Mouse (Mus musculus) hindbrain, embryonic 11.5 days (tissue): ENCODE measurements around the gene Sema4d. TPM values are rescaled to one million over a fixed set of nuclear protein-coding genes. Genes with fewer than 3 reads are reported as not detected.

Source experiments
- ATAC-seq: fragments of 200-750 bp; cut with Nextera tagmentation; 2 replicates; pipeline ENCODE4 v1.8.0; 2017; ENCODE audit warnings: mild to moderate bottlenecking, moderate TSS enrichment, moderate library complexity; ENCODE audit not compliant: low FRiP score
- DNase-seq: peaks from one replicate; pipeline ENCODE4 v3.0.0-alpha.2; 2015; ENCODE audit warnings: low spot score
- H3K27ac ChIP-seq: fragments of 300-500 bp; sonication (generic); 2 replicates; pipeline ENCODE4 v1.5.1; 2014; ENCODE audit warnings: mild to moderate bottlenecking, low read depth, low read length
- H3K27me3 ChIP-seq: fragments of 300-500 bp; sonication (generic); 2 replicates; pipeline ENCODE4 v1.6.1; 2014; ENCODE audit warnings: mild to moderate bottlenecking, low read length, moderate library complexity, mixed read lengths; ENCODE audit not compliant: control insufficient read depth, insufficient read depth
- H3K36me3 ChIP-seq: fragments of 300-500 bp; sonication (generic); 2 replicates; pipeline ENCODE4 v1.6.1; 2014; ENCODE audit warnings: mild to moderate bottlenecking, low read length, moderate library complexity, mixed read lengths; ENCODE audit not compliant: control insufficient read depth, insufficient read depth
- H3K4me1 ChIP-seq: fragments of 300-500 bp; sonication (generic); replicated peaks from 2 replicates; pipeline ENCODE4 v1.6.1; 2014; ENCODE audit warnings: low read length, mixed read lengths; ENCODE audit not compliant: control insufficient read depth, insufficient read depth
- H3K4me2 ChIP-seq: fragments of 300-500 bp; sonication (generic); replicated peaks from 2 replicates; pipeline ENCODE4 v1.6.1; 2014; ENCODE audit warnings: mild to moderate bottlenecking, low read depth, low read length
- H3K4me3 ChIP-seq: fragments of 300-500 bp; sonication (generic); 2 replicates; pipeline ENCODE4 v1.5.1; 2014; ENCODE audit warnings: low read depth, low read length
- H3K9ac ChIP-seq: fragments of 300-500 bp; sonication (generic); 2 replicates; pipeline ENCODE4 v1.6.1; 2014; ENCODE audit warnings: low read depth, low read length
- H3K9me3 ChIP-seq: fragments of 300-500 bp; sonication (generic); 2 replicates; pipeline ENCODE4 v1.6.1; 2016; ENCODE audit warnings: low read length; ENCODE audit not compliant: control insufficient read depth
- WGBS: fragments of 180-500 bp; shearing (Covaris S2); extraction: QIAGEN DNeasy Blood & Tissue Kit; methylation state at CpG from one replicate; pipeline ENCODE4 v1.1.7; 2014; 5-methylcytosine and 5-hydroxymethylcytosine counted together
- polyA plus RNA-seq: library from polyadenylated mRNA; unstranded; fragments of >200 nt; fragmentation: Nextera tagmentation; extraction: Ambion mirVana; gene quantifications from 2 replicates; pipeline ENCODE4 v1.2.1, GENCODE M21; 2014

The Sema4d gene
- polyA plus RNA-seq, 1 experiment from 2014 or later = 3.9 TPM

DNA sequence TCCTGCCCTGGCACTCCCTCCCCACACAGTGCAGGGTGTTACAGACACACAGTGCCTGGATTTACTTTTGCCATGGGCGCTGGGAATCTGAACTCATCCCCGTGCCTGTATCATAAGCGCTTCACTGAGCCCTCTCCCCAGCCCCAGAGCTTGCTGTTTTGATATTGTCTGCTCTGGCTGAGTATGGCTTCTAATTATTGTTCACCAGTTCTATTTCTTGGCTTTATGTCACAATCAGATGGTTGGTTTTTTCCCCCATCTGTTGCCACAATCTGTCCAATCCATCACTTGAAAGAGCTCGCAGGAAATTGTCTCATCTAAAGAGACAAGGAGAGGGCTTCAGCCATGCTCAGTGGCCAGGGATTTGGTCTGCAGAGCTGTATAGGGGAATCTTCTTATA lies 12.1 kb upstream of the Sema4d start:
- no peak overlapping the region for H3K27ac ChIP-seq
- no peaks in the 10 kb centered on the region for H3K9me3 ChIP-seq
- no peaks in the 10 kb centered on the region for H3K27me3 ChIP-seq
- H3K4me1 ChIP-seq = no peaks in the 10 kb centered on the region
- no peak overlapping the region for H3K9ac ChIP-seq
- WGBS = 78% methylated on average over 4 of the region's 4 CpGs
- DNase-seq = no peak
- no peak for ATAC-seq
- no peak overlapping the region for H3K4me2 ChIP-seq
- H3K4me3 ChIP-seq = no peak overlapping the region
- no peaks in the 10 kb centered on the region for H3K36me3 ChIP-seq

DNA sequence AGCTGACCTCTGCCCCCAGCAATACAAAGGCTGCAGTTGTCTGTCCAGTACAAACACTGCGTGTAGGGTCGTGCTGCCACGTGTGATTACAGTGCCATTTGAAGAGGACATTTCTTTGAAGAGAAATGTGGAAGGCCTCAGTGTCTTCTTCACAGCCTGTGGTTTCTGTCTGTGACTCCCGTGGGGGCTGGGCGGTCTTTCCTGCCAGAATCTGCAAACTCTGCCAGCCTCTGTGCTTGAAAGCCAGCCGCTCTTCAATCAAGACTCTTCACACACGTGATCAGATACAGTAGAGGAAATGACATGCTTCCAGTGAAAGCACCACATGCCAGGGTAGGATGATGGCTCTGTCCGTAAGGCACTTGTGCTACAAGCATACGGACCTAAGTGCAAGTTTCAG lies 7.4 kb upstream of the Sema4d start:
- Histone ChIP-seq H3K4me1 (no peaks in the 10 kb centered on the region), H3K4me2 (no peak overlapping the region), H3K36me3 (no peaks in the 10 kb centered on the region), H3K9ac (no peak overlapping the region), H3K4me3 (no peak overlapping the region), H3K27me3 (no peaks in the 10 kb centered on the region), H3K27ac (no peak overlapping the region), H3K9me3 (no peaks in the 10 kb centered on the region)
- no peak for ATAC-seq
- DNase-seq = no peak
- WGBS = 56% methylated on average over 9 of the region's 9 CpGs

- no peaks in the 10 kb centered on the region for H3K4me1 ChIP-seq
- 87% methylated on average over 16 of the region's 16 CpGs for WGBS
Observed at GRCm38 (mm10) chr13:51799735-51800522, 6.4 kb upstream of the Sema4d start.

GRCm38 (mm10) chr13:51797899-51798746 lies 4.6 kb upstream of the Sema4d start:
- H3K9me3 ChIP-seq = no peaks in the 10 kb centered on the region
- H3K4me1 ChIP-seq = no peaks in the 10 kb centered on the region
- ATAC-seq = no peak
- WGBS = 72% methylated on average over 8 of the region's 8 CpGs
- H3K4me2 ChIP-seq = no peak overlapping the region
- no peaks in the 10 kb centered on the region; the same call in 1 of the 2 replicates for H3K27me3 ChIP-seq
- no peak overlapping the region for H3K4me3 ChIP-seq
- no peak overlapping the region for H3K9ac ChIP-seq
- no peak for DNase-seq
- H3K36me3 ChIP-seq = no peaks in the 10 kb centered on the region
- no peak overlapping the region for H3K27ac ChIP-seq

More at GRCm38 (mm10) chr13:51799735-51800522, 6.4 kb upstream of the Sema4d start:
- Histone ChIP-seq H3K9ac (no peak overlapping the region), H3K4me3 (no peak overlapping the region), H3K9me3 (no peaks in the 10 kb centered on the region), H3K27ac (no peak overlapping the region), H3K36me3 (no peaks in the 10 kb centered on the region), H3K4me2 (no peak overlapping the region), H3K27me3 (no peaks in the 10 kb centered on the region)
- DNase-seq (no peak), ATAC-seq (no peak)

DNA sequence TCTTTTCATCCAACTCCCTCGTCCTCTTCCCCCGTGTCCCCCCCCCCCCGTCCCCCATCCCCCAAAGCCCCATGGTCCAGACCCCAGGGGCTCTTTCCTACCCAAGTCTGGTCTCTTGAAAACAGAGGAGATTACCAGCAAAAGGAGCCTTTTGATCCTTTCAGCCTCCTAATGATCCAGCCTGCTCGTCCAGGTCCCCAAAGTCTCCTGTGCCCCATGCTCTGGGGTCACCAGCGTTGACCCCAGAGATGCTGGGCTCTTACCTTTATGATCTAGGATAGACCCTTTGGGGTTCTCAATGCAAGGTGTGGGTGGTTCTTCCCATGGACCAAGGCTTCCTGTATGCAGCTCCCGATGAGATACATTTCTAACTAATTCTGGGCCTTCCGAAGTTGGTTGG lies 401 bp upstream of the Sema4d start:
- H3K27ac ChIP-seq = no peak overlapping the region
- H3K9me3 ChIP-seq = no peaks in the 10 kb centered on the region
- 52% methylated on average over 4 of the region's 7 CpGs for WGBS
- peak overlapping the region; percentile 69; the same call in 1 of the 2 replicates for H3K4me3 ChIP-seq
- ATAC-seq = peak; percentile 16; the same call in 1 of the 2 replicates
- H3K36me3 ChIP-seq = no peaks in the 10 kb centered on the region
- H3K4me2 ChIP-seq = peak overlapping the region; percentile 97
- no peak for DNase-seq
- H3K27me3 ChIP-seq = peaks cover 11% of the 10 kb centered on the region
- peaks cover 8% of the 10 kb centered on the region for H3K4me1 ChIP-seq
- H3K9ac ChIP-seq = no peak overlapping the region

DNA sequence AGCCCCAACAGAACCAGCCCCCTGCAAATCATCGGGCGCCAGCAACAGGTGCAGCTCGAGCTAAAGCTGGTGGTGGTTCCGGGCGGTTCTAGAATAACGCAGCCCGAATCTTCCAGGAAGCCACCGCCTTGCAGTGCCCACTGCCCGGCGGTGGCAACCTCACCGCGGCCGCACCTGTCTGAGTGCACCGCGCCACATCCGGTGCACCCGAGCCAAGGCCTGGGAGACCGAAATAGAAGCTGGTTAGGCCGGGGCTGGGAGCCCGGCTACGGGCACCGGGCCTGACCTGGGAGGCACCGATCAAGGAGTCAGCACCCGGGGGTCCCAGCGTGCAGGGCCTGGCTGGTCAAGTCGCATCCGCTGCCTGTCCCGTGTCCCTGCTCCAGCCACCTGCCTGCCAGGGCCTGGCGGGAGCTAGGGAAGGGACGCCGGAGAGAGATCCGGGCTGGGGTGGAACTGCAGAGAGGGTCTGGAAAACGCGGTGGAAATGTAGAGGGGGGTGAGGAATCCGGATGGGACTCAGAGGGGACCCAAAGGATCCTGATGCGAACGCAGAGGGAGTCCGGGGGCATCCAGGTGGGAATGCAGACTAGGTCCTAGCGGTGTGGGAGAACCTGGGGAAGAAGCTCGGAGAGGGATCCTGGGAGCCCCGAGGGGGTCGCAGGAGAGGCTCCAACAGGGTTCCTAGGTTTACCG lies 670 bp downstream of the Sema4d start:
- Histone ChIP-seq H3K27me3 (peaks cover 11% of the 10 kb centered on the region), H3K9me3 (no peaks in the 10 kb centered on the region), H3K4me1 (peaks cover 8% of the 10 kb centered on the region), H3K27ac (no peak overlapping the region), H3K36me3 (no peaks in the 10 kb centered on the region), H3K4me2 (peak overlapping the region; percentile 97), H3K9ac (peak overlapping the region; percentile 73), H3K4me3 (peak overlapping the region; percentile 69)
- WGBS = 4% methylated on average over 43 of the region's 43 CpGs
- peak; percentile 55 for ATAC-seq
- DNase-seq = peak; percentile 64

DNA sequence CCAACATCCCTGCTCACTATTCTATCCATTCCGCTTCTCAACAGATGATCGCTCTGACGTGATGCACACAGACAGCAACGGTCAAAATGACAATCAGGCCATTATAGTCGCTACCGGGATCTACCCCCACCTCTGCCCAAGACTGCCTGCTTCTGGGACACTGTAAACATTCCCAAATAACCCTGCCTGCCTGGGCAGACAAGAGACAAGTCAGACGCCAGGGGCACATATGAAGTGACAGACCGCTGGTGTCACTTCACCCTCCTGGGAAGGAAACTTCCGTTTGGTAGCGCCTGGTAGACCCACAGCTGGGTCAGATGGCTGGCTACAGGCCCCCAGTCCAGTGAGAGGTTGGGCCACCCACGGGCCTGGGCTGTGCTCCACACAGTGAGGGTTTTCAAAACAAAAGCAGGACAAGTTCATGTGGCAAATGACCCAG lies 1.4 kb downstream of the Sema4d start:
- ATAC-seq = no peak
- WGBS = 26% methylated on average over 11 of the region's 11 CpGs
- H3K4me1 ChIP-seq = peaks cover 8% of the 10 kb centered on the region
- peak overlapping the region; percentile 69 for H3K4me3 ChIP-seq
- no peak for DNase-seq
- H3K9ac ChIP-seq = no peak overlapping the region; the same call in 1 of the 2 replicates
- H3K27me3 ChIP-seq = peaks cover 11% of the 10 kb centered on the region
- H3K27ac ChIP-seq = no peak overlapping the region
- no peaks in the 10 kb centered on the region for H3K9me3 ChIP-seq
- peak overlapping the region; percentile 97 for H3K4me2 ChIP-seq
- no peaks in the 10 kb centered on the region for H3K36me3 ChIP-seq

DNA sequence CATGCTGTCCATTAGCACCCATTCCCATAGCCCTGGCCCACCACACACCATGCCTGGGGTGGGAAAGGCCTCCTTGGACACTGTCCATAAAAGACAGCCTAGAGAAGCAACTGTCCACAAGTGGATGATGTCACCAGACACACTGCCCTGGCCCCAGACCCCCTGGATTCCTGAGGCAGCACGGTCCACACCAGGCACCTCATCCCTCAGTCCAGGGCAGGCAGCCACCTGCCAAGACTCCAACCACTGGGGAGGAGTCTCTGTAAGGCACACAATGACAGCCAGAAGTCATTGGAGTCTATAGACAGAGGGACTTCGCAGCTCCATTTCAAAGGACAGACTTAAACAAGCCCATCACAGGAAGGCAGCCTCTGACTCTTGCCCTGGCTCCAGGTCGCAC lies 1.9 kb downstream of the Sema4d start:
- Histone ChIP-seq H3K9me3 (no peaks in the 10 kb centered on the region), H3K4me1 (peaks cover 8% of the 10 kb centered on the region), H3K36me3 (no peaks in the 10 kb centered on the region), H3K4me3 (no peak overlapping the region), H3K27me3 (peaks cover 11% of the 10 kb centered on the region), H3K27ac (no peak overlapping the region), H3K9ac (no peak overlapping the region), H3K4me2 (no peak overlapping the region)
- no peak for ATAC-seq
- no peak for DNase-seq
- WGBS = 61% methylated on average over 3 of the region's 3 CpGs
